Mouse (Mus musculus) erythroblast, embryonic 14.5 days (primary cell): Measurements from ENCODE around the gene Sh3bp4.

Experiments
- GATA1 ChIP-seq: IDR thresholded peaks from 2 replicates; pipeline ENCODE4 v1.6.1; 2012; ENCODE audit warnings: low read length, inconsistent platforms, mixed read lengths
- TAL1 ChIP-seq: IDR thresholded peaks from 3 replicates; pipeline ENCODE4 v1.6.1; 2012; ENCODE audit warnings: low read length, inconsistent platforms, mixed read lengths

GRCm38 (mm10) chr1:89124076-89124475, 53.9 kb downstream of the Sh3bp4 start:
- no peak for TF ChIP-seq TAL1
- TF ChIP-seq GATA1, result no peak
